Mouse (Mus musculus) right cerebral cortex, adult 18-20 months (tissue): ENCODE results near the gene Vegfb.

ENCODE experiments used
- DNase-seq: peaks from one replicate; pipeline ENCODE4 v3.0.0; 2022; ENCODE audit warnings: mixed read lengths

Vegfb gene

DNA sequence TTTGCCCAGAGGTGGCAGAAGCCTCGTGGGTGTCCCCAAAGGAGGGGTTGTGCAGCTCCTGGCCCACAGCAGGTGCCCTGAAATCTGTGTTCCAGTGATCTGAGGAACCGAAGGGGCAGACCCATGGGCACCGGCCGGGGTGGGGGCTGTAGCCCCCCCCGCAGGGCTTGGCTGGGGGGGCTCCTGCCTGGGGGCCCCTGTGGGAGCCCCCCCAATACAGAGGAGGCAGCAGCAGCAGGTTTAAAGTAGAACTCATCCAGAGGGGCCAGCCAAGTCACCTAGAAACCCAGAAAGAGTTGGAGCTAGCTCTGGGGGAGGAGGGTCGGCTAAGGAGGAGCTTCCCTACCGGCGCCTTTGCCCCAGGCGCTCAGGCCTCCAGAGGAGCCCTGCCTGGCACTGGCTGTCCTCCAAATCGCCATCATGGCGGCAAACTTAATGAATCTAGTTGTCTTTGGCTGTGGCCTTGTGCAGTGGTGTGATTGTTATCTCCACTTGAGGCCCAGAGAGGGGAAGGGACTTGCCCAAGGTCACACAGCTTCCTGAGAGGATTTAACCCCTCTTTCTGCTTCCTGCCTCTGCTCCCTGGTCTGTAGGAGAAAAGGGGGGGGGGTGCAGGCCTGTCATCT, 16.9 kb downstream of the Vegfb start:
- no peak for DNase-seq

DNA sequence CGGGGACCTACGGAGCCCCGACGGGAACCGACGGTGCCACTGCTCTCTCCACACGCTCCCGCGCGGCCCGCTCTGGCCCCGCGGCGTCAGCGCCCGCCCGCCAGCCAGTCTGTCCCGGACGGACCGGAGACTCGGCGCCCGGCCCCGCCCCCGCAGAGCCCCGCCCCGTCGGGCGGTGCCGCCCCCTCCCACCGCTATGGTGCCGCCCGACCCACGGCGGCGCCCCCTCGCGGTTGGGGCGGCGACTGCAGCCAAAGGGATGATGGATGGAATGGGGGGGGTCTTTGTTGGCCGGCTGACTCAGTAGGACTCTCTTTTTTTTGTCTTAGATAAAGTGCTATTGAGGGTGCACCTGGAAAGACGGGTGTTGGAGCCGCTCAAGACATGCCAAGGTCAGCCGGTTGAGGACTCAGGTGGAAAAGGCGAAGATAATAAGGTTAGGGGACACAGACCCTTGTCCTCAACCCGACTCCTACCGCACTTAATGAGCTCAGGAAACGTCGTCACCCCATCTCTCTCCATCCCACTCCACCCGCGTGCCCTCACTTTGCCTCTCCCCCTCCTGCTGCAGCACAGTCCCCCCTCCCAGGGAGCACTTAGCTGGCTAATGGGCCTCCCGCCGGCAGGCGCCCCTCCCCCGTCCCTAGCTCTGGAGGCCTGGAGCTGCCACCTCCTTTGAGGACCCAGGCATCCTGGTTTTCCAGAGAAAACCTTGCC, 17.6 kb downstream of the Vegfb start:
- no peak for DNase-seq

DNA sequence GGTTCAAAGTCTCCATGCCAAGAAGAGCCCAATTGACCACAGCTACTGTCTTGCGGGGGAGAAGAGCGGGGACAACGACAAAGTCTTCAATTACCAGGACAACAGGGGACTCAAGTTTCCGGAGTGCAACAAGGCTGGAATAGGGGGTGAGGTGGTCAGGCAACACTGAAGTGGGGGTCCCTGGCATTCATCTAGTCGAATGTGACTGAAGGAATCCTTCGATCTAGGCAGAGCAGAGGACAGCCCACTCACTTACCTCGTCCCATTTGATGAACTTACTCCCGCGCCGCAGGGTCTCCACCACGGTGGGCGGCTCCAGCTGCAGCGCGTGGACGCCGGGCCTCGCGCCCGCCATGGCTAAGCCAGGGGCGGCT, 18.2 kb downstream of the Vegfb start:
- DNase-seq, result no peak

DNA sequence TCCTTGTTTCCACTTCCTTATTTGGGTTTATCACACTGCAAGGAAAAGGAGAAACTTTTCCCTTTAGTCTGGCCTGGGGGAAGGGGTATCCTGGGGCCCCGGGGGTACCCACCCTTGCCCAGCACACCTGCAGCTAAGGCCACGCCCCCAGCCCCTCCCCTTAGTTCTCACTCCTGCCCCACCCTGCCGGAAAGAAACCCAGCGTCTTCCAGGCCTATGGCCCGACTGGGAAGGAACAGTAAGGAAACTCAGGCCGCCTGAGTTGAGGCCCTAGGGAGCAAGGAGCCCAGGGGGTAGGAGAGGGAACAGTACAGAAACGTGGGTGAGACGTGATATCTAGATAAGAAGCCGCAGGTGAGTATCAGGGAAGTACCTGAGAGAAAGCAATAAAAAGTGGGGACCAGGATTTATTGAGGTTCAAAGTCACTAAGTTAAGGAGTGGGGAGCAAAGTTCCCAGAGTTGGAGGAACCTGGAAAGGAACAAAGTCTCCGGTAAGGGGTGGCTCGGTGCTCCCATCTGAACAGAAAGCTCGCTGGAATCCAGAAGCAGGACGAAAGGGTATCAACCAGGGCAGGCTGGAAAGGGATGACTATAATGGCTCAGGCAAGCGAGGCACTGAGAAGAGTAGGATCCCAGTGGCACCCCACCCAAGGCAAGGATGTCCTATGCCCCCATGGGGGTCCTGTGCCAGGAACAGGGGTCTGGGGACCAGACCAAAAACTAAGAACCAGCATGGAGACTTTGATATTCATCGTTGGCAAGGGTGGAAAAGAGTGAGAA, 18.8 kb downstream of the Vegfb start:
- DNase-seq, result no peak

DNA sequence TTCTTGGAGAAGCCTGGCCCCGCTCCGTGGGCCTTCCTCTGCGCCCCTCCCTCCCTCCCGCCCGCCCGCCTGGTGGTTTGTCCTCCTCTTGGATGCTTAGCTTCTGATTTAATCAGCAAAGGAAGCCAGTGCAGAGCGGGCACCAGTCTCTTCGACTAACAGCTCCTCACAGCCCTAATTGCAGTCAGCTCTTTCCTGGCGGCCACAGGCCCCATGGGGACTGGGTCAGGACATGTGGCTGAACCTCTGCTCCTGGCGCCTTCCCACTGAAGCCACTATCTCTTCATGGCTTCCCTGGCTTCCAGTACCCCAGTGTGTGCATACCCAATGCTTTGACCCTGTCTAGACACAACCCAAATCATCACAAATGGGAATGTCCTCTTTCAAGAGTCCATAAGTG, 31.0 kb downstream of the Vegfb start:
- no peak for DNase-seq

DNA sequence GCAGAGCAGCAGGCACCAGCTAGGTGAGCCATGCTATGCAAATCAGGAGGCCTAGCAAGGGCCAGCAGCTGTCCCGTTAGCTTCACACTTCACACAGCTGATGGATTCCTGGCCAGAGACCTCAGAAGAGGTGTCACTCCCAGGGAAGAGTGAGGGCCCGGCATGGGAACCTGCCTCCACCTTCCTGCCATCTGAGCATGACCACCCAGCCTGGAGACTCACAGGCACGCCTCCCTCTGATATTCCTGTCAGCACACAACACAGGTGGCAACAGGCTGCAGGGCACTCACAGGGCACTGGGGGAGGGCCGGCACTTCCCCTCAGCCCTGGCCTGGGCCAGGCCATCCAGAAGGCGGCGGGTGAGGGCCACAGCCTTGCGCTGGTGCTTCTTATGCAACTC, 32.0 kb downstream of the Vegfb start:
- DNase-seq, result no peak

DNA sequence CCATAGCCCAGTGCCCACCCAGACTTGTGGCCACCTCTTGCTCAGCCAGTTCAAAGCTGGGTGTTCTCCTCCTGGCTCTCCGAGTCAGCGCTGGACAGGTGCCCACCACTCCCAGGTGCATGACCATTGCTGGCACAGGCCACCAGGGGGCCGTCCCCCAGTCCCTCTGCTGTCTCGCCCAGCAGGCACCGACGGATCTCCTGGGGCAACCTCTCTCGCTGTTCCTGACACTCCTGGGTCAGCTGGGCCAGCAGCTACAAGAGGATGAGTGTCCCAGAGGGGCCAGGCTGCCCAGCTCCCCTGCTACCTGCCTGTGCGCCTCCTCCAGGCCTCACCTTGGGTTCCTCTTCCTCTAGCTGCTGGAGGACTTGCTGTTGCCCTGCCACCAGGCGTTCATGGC, 33.4 kb downstream of the Vegfb start:
- no peak for DNase-seq

DNA sequence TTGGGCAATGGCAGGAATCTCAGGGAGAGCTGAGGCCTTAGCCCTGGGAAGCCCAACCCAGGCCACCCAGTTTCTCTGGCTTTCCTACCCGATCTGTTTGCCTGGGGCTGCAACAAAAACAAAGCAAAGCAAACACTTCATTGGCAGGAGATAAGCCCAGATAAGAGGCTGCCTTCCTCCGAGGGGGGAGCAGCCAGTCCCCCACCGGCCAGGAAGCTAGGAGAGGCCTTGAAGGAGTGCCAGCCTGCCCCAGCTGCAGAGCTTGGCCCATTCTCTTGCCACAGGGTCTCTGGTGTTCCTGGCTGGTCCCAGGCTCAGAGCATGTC, 34.8 kb downstream of the Vegfb start:
- DNase-seq, result no peak

DNA sequence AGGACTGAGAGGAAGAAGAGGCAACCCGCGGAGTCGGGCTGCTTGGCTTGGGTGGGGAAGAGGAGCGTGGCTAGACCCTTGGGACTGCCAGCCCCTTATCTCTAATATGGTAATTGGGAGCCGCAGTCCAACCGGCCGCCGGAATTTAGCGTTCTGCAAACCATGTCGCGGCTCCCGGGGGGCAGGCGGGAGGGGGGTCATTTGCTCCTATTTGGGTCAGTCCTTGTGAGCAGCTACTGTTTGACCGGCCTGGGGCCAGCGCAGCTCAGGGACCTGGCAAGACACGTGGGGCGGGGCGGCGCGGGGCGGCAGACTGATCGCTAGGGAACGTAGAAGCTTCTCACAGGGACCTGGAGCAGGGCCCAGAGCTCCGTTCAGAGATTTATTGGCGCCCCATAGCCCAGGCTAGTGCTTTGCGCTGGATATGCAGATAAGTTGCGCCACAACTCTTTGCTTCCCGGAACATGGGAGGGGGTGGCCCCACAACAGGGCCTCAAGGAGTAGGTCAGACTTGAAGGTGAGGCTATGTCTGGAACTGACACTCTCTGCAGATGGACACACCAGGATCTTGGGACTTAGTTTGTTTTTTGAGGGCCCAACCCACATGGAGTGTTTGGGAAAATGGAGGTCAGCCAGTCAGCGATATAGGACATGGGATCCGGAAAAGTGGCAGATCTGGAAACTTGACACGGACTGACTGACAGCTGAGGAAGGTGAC, 35.3 kb downstream of the Vegfb start:
- peak; percentile 69 for DNase-seq

DNA sequence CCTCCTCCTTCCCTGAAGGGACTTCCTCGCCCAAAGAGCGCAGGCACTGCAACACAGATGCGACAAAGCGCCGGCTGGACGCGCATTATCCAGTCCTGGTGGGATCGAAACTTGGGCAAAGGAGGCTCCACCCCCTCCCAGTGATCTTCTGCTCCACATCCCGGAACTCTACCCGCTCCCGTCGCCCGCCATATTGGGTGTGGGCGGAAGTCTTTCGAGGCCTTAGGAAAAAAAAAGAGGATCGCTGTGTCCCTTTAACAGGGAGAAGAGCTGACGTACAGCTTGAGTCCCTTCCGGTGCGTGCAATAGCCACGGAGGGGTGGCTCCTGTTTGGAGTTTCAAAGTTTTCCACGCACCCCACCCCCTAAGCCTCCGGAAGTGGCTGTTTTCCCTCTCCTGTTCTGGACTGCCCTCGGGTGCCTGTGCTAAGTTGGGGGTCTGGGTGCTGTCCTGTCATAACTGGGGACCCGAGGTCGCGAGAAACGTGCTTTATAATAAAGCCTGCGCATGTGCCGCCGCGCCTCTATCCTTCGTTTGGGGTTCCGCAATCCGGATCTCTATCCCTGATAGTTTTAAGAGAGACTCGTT, 36.0 kb downstream of the Vegfb start:
- DNase-seq, result peak; percentile 97

DNA sequence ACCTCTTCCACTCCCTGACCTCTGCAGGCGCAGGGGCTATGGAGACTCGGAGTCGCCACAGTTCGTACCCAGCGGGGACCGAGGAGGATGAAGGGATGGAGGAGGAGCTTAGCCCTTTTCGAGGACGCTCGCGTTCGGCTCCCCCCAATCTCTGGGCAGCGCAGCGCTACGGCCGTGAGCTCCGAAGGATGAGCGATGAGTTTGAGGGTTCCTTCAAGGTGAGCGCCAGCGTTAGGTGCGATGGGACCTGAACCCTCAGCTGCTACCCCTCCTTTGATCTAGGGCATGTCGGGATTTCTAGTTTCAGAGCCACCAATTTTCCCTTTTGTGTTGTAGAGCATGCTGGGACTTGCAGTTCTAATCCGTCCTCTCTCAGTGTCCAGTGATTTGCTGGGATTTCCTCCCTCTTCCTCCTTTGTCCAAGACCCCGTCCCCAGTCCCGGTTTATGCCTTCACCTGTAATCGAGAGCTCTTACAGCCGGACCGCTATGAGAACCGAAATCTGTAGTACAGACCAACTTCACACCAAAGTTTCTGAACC, 36.8 kb downstream of the Vegfb start:
- peak; percentile 56 for DNase-seq

DNA sequence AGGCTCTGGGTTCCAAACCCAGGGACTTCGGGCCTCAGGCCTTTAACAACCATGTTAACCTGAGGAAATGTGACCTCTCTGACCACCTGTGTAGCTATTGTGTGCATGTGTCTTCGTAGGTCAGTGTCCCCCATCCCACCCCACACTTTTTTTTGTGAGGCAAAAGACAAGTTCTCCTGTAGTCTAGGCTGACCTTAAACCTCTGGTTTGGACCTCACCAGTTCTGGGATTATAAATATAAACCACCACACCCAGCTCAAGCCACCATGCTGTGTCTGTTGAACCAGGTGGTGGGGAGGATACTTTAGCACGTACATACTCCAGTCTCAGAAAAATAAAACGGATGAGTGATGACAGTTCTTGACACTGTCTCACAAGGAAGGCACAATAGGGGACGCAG, 37.5 kb downstream of the Vegfb start:
- no peak for DNase-seq

DNA sequence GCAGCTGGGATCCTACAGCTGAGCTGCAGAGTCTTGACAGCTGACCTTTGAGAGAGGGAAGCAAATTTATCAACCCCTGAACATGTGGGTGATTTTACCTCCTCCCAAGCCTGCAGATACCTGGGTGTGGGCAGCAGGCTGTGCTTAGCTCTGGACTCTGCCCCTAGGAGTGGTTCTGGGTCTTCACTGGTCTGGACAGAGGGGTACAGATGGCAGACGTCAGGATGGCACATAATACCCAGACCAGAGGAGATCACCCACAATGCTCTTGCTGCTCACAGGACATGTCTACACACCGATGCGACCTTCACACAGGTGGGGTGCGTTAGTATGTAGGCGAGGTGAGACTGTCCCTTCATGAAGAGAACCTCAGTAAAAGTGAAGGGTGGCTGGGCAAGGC, 37.9 kb downstream of the Vegfb start:
- no peak for DNase-seq

DNA sequence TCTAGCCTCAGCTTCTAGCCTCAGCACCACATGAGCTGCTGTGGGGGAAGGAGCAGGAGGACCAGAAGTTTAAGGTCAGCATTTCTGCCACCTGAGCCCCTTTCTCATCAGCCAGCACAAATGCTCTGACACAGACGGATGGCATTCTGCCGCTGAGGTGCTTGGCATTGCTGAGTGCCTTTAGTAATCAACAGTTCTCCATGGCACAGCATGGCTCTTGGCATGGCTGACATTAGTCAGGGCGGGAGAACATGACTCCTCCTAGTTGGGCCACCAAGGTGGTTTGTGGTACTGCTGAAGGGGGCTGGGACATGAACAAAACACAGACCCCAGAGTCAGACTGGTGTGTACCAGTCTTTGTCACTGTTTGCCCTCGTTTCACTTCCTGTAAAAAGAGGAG, 39.3 kb downstream of the Vegfb start:
- DNase-seq, result no peak

DNA sequence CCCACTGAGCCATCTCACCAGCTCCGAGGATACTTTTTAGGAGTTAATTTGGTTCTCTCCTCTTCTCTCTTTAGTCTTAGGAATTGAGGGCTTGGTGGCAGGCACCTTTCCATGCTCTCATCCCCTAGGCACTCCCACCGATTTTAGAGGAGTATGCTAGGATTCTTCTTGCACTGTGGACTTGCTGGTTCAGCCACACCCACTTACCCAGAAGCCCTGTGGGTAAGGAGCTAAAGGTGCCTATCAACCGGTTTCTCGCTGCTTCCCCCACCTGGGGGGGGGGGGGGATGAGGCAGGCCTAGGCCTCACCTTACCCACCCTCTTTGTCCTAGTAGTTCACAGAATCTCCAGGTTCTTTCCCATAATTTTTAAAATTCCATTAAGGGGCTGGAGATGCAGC, 39.7 kb downstream of the Vegfb start:
- DNase-seq, result no peak

DNA sequence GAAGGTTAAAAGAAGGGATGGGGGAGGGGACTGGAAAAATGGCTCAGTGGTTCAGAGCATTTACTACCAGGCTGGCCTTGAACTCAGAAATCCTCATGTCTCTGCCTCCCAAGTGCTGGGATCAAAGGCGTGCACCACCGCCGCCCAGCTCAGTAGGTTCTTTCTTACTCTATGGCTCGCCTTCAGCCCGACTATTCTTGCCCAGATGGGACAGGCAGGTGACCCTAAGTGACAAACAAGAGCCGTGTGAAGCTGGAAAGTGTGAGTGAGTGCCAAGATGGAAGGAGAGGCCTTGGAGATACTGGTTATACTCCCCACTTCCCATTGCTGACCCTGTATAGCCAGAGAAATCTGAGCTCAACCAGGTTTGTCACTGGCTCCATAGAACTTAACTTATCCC, 43.7 kb downstream of the Vegfb start:
- no peak for DNase-seq

DNA sequence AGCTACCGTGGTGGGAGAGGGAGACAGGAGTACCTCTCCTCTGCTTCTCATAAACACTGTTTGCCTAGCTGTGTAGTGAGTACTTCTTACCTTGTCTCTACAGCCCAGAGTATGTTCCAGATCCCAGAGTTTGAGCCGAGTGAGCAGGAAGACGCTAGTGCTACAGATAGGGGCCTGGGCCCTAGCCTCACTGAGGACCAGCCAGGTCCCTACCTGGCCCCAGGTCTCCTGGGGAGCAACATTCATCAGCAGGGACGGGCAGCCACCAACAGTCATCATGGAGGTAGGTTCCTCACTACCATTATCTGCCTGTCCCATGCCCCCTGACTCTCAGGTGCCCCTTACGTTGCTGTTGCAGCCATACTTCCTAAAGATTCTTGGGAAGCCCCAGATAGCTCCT, 44.7 kb downstream of the Vegfb start:
- no peak for DNase-seq

DNA sequence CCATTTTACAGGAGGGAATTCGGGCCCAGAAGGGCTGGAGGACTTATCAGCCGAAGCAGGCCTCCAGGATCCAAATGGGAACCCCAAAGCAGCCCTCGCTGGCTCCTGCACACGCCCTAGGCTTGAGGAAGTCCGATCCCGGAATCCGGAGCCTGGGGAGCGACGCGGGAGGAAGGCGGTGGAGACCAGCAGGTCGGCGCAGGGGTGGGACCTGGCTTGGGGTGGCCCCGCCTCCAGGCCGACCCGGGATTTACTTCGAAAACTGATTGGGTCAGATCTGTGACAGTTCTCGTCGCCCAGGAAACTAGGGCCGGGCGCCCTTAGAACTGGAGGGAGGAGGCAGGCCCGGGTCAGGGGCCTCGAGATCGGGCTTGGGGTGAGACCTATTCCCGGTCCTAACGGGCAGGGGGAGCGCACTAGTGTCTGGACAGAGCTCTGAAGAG, 45.2 kb downstream of the Vegfb start, which contains the start of gene Gpr137:
TSS of gene Gpr137 (minus strand) at position 232 of the 443 bp plus-strand sequence.
- DNase-seq, result peak; percentile 95

DNA sequence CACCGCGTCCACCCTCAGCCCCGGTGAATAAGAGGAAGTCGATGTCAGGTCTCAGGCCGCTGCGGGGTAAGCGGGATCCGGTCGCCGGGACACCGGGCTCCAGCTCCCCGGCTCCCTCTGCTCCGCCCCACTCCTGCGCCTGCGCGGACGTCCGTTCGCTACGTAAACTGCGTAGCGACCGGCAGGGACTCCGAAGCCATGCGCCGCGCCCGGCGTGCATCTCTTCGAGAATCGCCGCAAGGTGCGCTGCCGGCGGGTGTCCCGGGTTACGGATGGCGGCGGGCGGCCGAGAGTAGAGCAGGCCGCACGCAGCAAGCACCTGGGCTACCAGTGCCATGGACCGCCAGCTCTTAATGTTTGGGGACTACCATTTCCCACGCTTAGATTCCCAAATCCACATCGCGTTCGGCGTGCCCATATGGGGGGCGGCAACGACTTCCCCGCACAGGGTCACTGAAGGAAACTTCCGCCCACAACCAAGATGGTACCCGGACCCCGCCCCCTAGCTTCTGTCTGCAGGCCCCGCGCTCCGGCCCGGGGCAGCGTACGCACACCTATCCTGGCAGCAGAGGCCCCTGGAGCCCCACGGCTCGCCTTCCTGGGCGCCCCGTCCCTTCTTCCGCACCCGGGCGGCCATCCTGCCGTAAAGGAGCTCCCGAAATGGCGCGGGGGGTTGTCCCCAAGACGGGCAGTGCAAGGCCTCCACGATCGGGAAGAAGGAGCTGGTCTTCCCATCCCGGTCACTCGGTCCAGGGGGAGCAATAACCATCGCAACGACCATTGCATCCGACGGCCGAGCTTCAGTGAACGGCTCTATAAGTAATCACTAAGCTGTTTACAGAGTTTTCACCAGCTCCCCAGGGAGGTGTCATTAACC, 45.8 kb downstream of the Vegfb start, which contains the start of gene Bad:
TSS of gene Bad (plus strand) at position 490 of the 877 bp plus-strand sequence.
- peak; percentile 92 for DNase-seq

DNA sequence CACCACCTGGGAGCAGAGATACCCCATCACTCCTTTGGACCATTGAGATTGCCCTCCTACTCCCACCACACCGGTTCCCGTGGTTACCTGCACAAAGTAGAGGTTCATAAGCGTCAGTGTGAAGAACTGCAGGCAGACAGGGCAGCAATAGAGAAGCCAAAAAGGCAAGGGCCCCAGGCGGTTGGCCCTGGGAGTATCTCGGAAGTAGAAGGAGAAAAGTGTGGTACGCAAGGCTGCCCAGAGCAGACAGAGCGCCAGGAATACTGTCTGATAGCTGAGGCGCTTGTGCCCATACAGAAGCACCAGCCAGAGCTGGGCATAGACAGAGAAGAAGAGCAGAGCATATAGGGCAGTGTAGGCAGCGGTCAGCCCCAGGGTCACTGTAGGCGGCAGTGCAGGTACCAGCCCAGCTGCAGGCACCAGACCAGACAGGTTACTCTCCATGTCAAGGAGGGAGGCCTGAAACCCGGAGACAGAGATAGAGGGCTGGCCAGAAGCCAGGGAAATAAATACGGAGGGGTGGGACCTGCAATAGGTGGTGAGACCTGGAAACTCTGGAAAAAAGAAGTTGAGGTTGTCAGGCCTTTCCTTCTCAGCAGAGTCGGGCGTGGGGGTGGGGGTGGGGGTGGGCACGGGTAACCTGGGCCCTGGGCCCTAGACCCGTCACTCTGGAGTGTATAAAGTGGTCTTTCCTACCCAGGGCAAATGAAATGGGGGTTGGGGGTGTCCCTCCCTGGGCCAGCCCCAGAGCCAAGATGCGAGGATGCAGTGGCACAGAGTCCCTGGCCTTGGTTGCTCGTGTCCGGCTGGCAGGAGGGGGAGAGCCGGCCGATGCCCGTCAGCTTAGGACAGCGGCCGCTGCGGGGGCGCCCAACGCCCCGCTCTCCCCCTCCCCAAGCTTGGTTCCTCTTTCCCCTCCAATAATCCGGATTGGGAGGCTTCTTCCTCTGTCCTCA, 46.8 kb downstream of the Vegfb start:
- DNase-seq, result no peak
